Mouse (Mus musculus) C3H10T1/2 (cell line): ENCODE measurements around the gene Gm28551. TPM values are rescaled to one million over a fixed set of nuclear protein-coding genes. Genes with fewer than 3 reads are reported as not detected.

ENCODE experiments used
- polyA plus RNA-seq, 2 experiments: library from polyadenylated mRNA; unstranded; fragments of >200 nt; fragmentation: generic; extraction: Trizol; gene quantifications; one replicate each; pipeline ENCODE4 v1.2.1; 2012; ENCODE audit warnings: missing spikeins in 2 of 2

The Gm28551 gene
- polyA plus RNA-seq, result under 1 TPM in 1 of 2 experiments, not detected in 1; 0.09 TPM

GRCm38 (mm10) chr1:53352327-53353261, at the start of gene Gm28551, which contains the start of the genes Asdurf and Asnsd1:
Gene Gm28551, minus strand, starts transcription at chr1:53352667.
Gene Asdurf, minus strand, starts transcription at chr1:53352619.
Gene Asnsd1, minus strand, starts transcription at chr1:53352752.

GRCm38 (mm10) chr1:53312989-53313967, 39.2 kb downstream of the Gm28551 start, which contains the start of gene Osgepl1:
Gene Osgepl1, plus strand, starts transcription at chr1:53313624.

GRCm38 (mm10) chr1:53296581-53297383, 55.7 kb downstream of the Gm28551 start, which contains the start of the genes Pms1, Ormdl1 and Gm28778:
Gene Pms1, minus strand, starts transcription at chr1:53297018.
Gene Ormdl1, plus strand, starts transcription at chr1:53297095.
Gene Gm28778, plus strand, starts transcription at chr1:53297111.

Other genes with a start within 250 kb of the Gm28551 start
- not detected for gene 1700019A02Rik, start 165.0 kb downstream of the Gm28551 start, polyA plus RNA-seq
- under 1 TPM; 0.09 to 0.53 TPM for gene Pms1, start 55.6 kb downstream of the Gm28551 start, polyA plus RNA-seq
- gene Ormdl1, start 55.6 kb downstream of the Gm28551 start, polyA plus RNA-seq, result 1 to 10 TPM in 1 of 2 experiments, under 1 TPM in 1; 0.49 to 2.4 TPM
- not detected for gene Gm28778, start 55.6 kb downstream of the Gm28551 start, polyA plus RNA-seq
- 1 to 10 TPM in 1 of 2 experiments, under 1 TPM in 1; 0.25 to 2.1 TPM for gene Osgepl1, start 39.0 kb downstream of the Gm28551 start, polyA plus RNA-seq
- not detected for gene Asdurf, start within 50 bp of the Gm28551 start, polyA plus RNA-seq
- gene Asnsd1, start 85 bp upstream of the Gm28551 start, polyA plus RNA-seq, result 10 to 100 TPM; 10.7 to 30.7 TPM